Mouse (Mus musculus): Measurements from ENCODE around the gene Zfp672.

DNA sequence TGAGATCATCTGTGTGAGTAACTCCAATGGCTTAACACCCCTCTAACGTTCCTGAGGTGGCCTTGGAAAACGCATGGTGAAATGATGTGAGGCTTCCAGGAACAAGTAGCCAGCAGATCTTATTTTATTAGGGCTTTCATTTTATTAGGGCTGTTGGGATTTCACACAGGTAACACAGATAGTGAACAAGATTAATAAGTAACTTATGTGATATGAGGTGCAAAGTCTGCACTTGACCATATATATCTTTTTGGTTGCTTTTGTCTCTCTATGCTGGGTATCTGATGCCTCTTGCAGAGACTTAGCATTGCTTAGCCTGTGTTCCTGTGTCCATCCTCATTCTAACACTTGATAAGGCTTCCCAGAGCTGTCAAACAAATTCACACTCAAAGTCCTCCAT lies 47.1 kb upstream of the Zfp672 start:
- TF ChIP-seq JUND (IDR thresholded peaks at IDR 0.05; ENCODE audit: low read depth, low read length) (no peak), ZC3H11A (IDR thresholded peaks at IDR 0.05; ENCODE audit: low read depth, low read length) (no peak), EP300 (IDR thresholded peaks at IDR 0.05; ENCODE audit: low read depth in 1 of 2, low read length in 2 of 2) (no peak), CTCF (IDR thresholded peaks at IDR 0.05 in 2 of 3, conservative IDR thresholded peaks at IDR 0.05 in 1 of 3; ENCODE audit: control insufficient read depth in 1 of 3, insufficient read depth in 1 of 3, low read depth in 2 of 3, low read length in 3 of 3, poor library complexity in 1 of 3, severe bottlenecking in 1 of 3) (no peak), POLR2A (IDR thresholded peaks at IDR 0.05; ENCODE audit: control insufficient read depth in 1 of 2, insufficient read depth in 1 of 2, low read depth in 1 of 2, low read length in 2 of 2, poor library complexity in 1 of 2) (no peak), GATA1 (IDR thresholded peaks at IDR 0.05; ENCODE audit: low read depth, low read length) (no peak), POLR2AphosphoS2 (IDR thresholded peaks at IDR 0.05; ENCODE audit: low read length) (no peak), ZNF384 (IDR thresholded peaks at IDR 0.05; ENCODE audit: low read depth, low read length) (no peak), TAL1 (IDR thresholded peaks at IDR 0.05; ENCODE audit: low read length) (no peak), USF1 (IDR thresholded peaks at IDR 0.05; ENCODE audit: low read depth, low read length) (no peak)
